8 mouse cellular contexts compared by ENCODE assay signal in genomic region chr16:38562131-38562967, GRCm38 (mm10). TPM values are rescaled to one million over a fixed set of nuclear protein-coding genes. Genes with fewer than 3 reads are reported as not detected.
A peak's percentile ranks its signal among the peaks of the same experiment; 100 is the strongest.
DNase-seq lines count a peak whose midpoint lies in the region; ATAC-seq lines count a peak whose summit lies in the region.

No protein-coding gene starts in this region.

- H3K9ac ChIP-seq in hindbrain, embryonic 11.5 days (ENCODE audit: low read depth, low read length) = peak overlapping the region; percentile 78

- WGBS in hindbrain, embryonic 11.5 days = 7% methylated on average over 37 of the region's 37 CpGs

- H3K4me1 ChIP-seq in hindbrain, embryonic 11.5 days (replicated peaks; ENCODE audit: control insufficient read depth, insufficient read depth, low read length) = no peaks in the 10 kb centered on the region

- peak overlapping the region; percentile 72; the same call in 1 of the 2 replicates for H3K27ac ChIP-seq in hindbrain, embryonic 11.5 days (ENCODE audit: low read depth, low read length)

- ATAC-seq in frontal cortex, adult (ENCODE audit: low TSS enrichment) = peak; percentile 97
- ATAC-seq in hindbrain, embryonic 11.5 days (ENCODE audit: low FRiP score) = peak; percentile 96

- H3K4me2 ChIP-seq in hindbrain, embryonic 11.5 days (replicated peaks; ENCODE audit: low read depth, low read length) = peak overlapping the region; percentile 57

- H3K9me3 ChIP-seq in hindbrain, embryonic 11.5 days (ENCODE audit: control insufficient read depth, low read length) = no peaks in the 10 kb centered on the region

- DNase-seq in MEL-GATA-1-ER (ENCODE audit: extremely low read depth, low read depth) = peak; percentile 78
- peak; percentile 94 for DNase-seq in cerebellum, adult 8-10 months
- peak; percentile 98 for DNase-seq in hindbrain, embryonic 11.5 days (ENCODE audit: low spot score)
- peak; percentile 96 to 97 for DNase-seq in layer of hippocampus, postnatal 10 days (ENCODE audit: low spot score in 2 of 2)
- DNase-seq in lung, postnatal 10 days = peak; percentile 96
- peak; percentile 95 for DNase-seq in ovary, postnatal 36 days (ENCODE audit: low spot score)
- DNase-seq in thymus, postnatal 25 days = peak; percentile 95

- H3K4me3 ChIP-seq in hindbrain, embryonic 11.5 days (ENCODE audit: low read depth, low read length) = peak overlapping the region; percentile 76

- no peaks in the 10 kb centered on the region for H3K27me3 ChIP-seq in hindbrain, embryonic 11.5 days (ENCODE audit: control insufficient read depth, insufficient read depth, low read length)

- no peaks in the 10 kb centered on the region for H3K36me3 ChIP-seq in hindbrain, embryonic 11.5 days (ENCODE audit: control insufficient read depth, insufficient read depth, low read length)

RNA-seq across cellular contexts. Expression of gene Tmem39a, which starts 3.9 kb away (rescaled TPM):
- 74.8 and 91.1 TPM in 2 replicates for polyA plus RNA-seq in hindbrain, embryonic 11.5 days (2014; fragmentation: Nextera tagmentation; extraction: Ambion mirVana)
- total RNA-seq in layer of hippocampus, postnatal 10 days (2021) = 10 to 100 TPM; 24.3 to 25.3 TPM

RNA-seq across cellular contexts. Expression of gene Poglut1, which starts 12.3 kb away (rescaled TPM):
- 69.8 and 77.3 TPM in 2 replicates for polyA plus RNA-seq in hindbrain, embryonic 11.5 days (2014; fragmentation: Nextera tagmentation; extraction: Ambion mirVana)
- total RNA-seq in layer of hippocampus, postnatal 10 days (2021) = 10 to 100 TPM; 39.4 to 44.2 TPM

RNA-seq across cellular contexts. Expression of gene Timmdc1, which starts 39.9 kb away (rescaled TPM):
- polyA plus RNA-seq in hindbrain, embryonic 11.5 days (2014; fragmentation: Nextera tagmentation; extraction: Ambion mirVana) = 26.9 and 35.6 TPM in 2 replicates
- total RNA-seq in layer of hippocampus, postnatal 10 days (2021) = 10 to 100 TPM; 30.5 to 32.9 TPM

Comparison
In these comparisons a context has a peak if more than half of its experiments do, and no peak if none do; other contexts are left out.
1. Peak in every context shown above with its lines: DNase-seq, ATAC-seq, H3K4me3 ChIP-seq and H3K27ac ChIP-seq.